Mouse (Mus musculus) cerebellum, adult 2 months (tissue): Measurements from ENCODE around the gene Gtf2f2.

ENCODE experiments used
- CTCF ChIP-seq: fragments of 200-500 bp; IDR thresholded peaks from 2 replicates; pipeline ENCODE4 v1.5.1; 2011; ENCODE audit warnings: low read depth, mild to moderate bottlenecking, control low read depth, low read length, moderate library complexity, borderline replicate concordance; ENCODE audit not compliant: insufficient read depth
- POLR2A ChIP-seq: fragments of 200-500 bp; IDR thresholded peaks from 2 replicates; pipeline ENCODE4 v1.6.1; 2011; ENCODE audit warnings: low read length, control low read depth, borderline replicate concordance; ENCODE audit not compliant: insufficient read depth

DNA sequence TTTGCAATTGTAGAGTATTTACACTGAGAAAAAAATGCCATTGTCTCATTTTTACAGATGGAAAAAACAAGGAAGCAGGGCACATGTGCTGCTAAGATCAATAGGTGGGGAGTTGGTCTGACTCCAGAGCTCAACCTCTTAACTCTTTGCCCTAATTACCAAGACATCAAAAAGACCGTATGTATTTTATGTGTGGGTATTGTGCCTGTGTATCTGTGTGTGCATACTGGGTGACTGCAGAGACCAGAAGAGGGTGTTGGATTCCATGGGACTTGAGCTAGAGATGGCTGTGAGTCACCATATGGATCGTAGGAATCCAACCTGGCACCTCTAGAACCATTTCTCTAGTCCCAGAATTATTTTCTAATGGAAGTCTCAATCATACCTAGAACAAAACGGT, 68.3 kb downstream of the Gtf2f2 start:
- TF ChIP-seq CTCF (no peak), POLR2A (no peak)
